Mouse (Mus musculus) MEL (cell line): ENCODE results near the gene Pxn. TPM values are rescaled to one million over a fixed set of nuclear protein-coding genes. Genes with fewer than 3 reads are reported as not detected.

Experiments
- DNase-seq: peaks from one replicate; pipeline ENCODE4 v3.0.0; 2011; ENCODE audit warnings: low read depth, low spot score
- H3K27ac ChIP-seq: 2 replicates; pipeline ENCODE4 v1.5.1; 2012; ENCODE audit warnings: low read depth, mild to moderate bottlenecking, control low read depth, low read length, moderate library complexity; ENCODE audit not compliant: control insufficient read depth
- H3K27me3 ChIP-seq, 2 experiments: fragments of 150-350 bp in 1 of 2; sonication (generic) in 1 of 2; 2 replicates each; pipeline ENCODE4 v1.6.1; 2012; ENCODE audit warnings: low read length in 2 of 2, mild to moderate bottlenecking in 2 of 2, improper control_type of control experiment in 1 of 2, moderate library complexity in 1 of 2; ENCODE audit not compliant: insufficient read depth in 2 of 2, control insufficient read depth in 1 of 2
- H3K36me3 ChIP-seq, 2 experiments: 2 replicates each; pipeline ENCODE4 v1.6.1; 2012 to 2014; ENCODE audit warnings: low read length in 2 of 2, improper control_type of control experiment in 1 of 2, inconsistent platforms in 1 of 2, mild to moderate bottlenecking in 1 of 2; ENCODE audit not compliant: insufficient read depth in 2 of 2, control insufficient read depth in 1 of 2
- H3K4me1 ChIP-seq, 2 experiments: fragments of 150-350 bp in 1 of 2; sonication (generic) in 1 of 2; 2 replicates each; pipeline ENCODE4 v1.6.1; 2012; ENCODE audit warnings: low read length in 2 of 2, improper control_type of control experiment in 1 of 2, mild to moderate bottlenecking in 1 of 2; ENCODE audit not compliant: insufficient read depth in 2 of 2, control insufficient read depth in 1 of 2
- H3K4me3 ChIP-seq, 2 experiments: fragments of 150-350 bp in 1 of 2; sonication (generic) in 1 of 2; 2 replicates each; pipeline ENCODE4 v1.5.1; 2012; ENCODE audit warnings: low read depth in 2 of 2, low read length in 2 of 2, mild to moderate bottlenecking in 2 of 2, moderate library complexity in 2 of 2, control low read depth in 1 of 2, improper control_type of control experiment in 1 of 2; ENCODE audit not compliant: control insufficient read depth in 1 of 2, insufficient read depth in 1 of 2
- H3K79me2 ChIP-seq: 2 replicates; pipeline ENCODE4 v1.6.1; 2012; ENCODE audit warnings: mild to moderate bottlenecking, low read length, moderate library complexity; ENCODE audit not compliant: control insufficient read depth, poor library complexity, insufficient read depth
- H3K9ac ChIP-seq: 2 replicates; pipeline ENCODE4 v1.6.1; 2012; ENCODE audit warnings: low read depth, mild to moderate bottlenecking, control low read depth, low read length, moderate library complexity; ENCODE audit not compliant: control insufficient read depth, poor library complexity, severe bottlenecking
- H3K9me3 ChIP-seq: fragments of 150-350 bp; sonication (generic); replicated peaks from 2 replicates; pipeline ENCODE4 v1.6.1; 2012; ENCODE audit warnings: mild to moderate bottlenecking, low read length, improper control_type of control experiment, moderate library complexity; ENCODE audit not compliant: insufficient read depth
- BHLHE40 ChIP-seq: IDR thresholded peaks from 2 replicates; pipeline ENCODE4 v1.6.1; 2012; ENCODE audit warnings: low read depth, mild to moderate bottlenecking, inconsistent platforms, low read length, improper control_type of control experiment, borderline replicate concordance
- CHD1 ChIP-seq: IDR thresholded peaks from 2 replicates; pipeline ENCODE4 v1.6.1; 2012; ENCODE audit warnings: low read depth, mild to moderate bottlenecking, inconsistent platforms, low read length, improper control_type of control experiment
- EP300 ChIP-seq, 2 experiments: IDR thresholded peaks; 2 replicates each; pipeline ENCODE4 v1.6.1; 2011; ENCODE audit warnings: improper control_type of control experiment in 2 of 2, low read length in 2 of 2, low read depth in 1 of 2, mild to moderate bottlenecking in 1 of 2
- ETS1 ChIP-seq: IDR thresholded peaks from 2 replicates; pipeline ENCODE4 v1.6.1; 2012; ENCODE audit warnings: low read depth, mild to moderate bottlenecking, inconsistent platforms, low read length, improper control_type of control experiment, moderate library complexity
- GABPA ChIP-seq: IDR thresholded peaks from 2 replicates; pipeline ENCODE4 v1.6.1; 2012; ENCODE audit warnings: low read depth, mild to moderate bottlenecking, inconsistent platforms, low read length, improper control_type of control experiment, moderate library complexity
- GATA1 ChIP-seq: IDR thresholded peaks from 2 replicates; pipeline ENCODE4 v1.6.1; 2011; ENCODE audit warnings: low read depth, low read length, improper control_type of control experiment
- KAT2A ChIP-seq: conservative IDR thresholded peaks from 2 replicates; pipeline ENCODE4 v1.6.1; 2012; ENCODE audit warnings: low read depth, low read length, improper control_type of control experiment, inconsistent platforms
- MAFK ChIP-seq: IDR thresholded peaks from 2 replicates; pipeline ENCODE4 v1.6.1; 2011; ENCODE audit warnings: low read depth, mild to moderate bottlenecking, low read length, improper control_type of control experiment, borderline replicate concordance
- MXI1 ChIP-seq: IDR thresholded peaks from 2 replicates; pipeline ENCODE4 v1.6.1; 2011; ENCODE audit warnings: mild to moderate bottlenecking, low read depth, low read length, improper control_type of control experiment
- MYB ChIP-seq: IDR thresholded peaks from 2 replicates; pipeline ENCODE4 v1.6.1; 2011; ENCODE audit warnings: mild to moderate bottlenecking, low read depth, low read length, improper control_type of control experiment
- NELFE ChIP-seq: IDR thresholded peaks from 2 replicates; pipeline ENCODE4 v1.6.1; 2011; ENCODE audit warnings: low read depth, low read length, improper control_type of control experiment
- NRF1 ChIP-seq: IDR thresholded peaks from 2 replicates; pipeline ENCODE4 v1.6.1; 2014; ENCODE audit warnings: low read depth, mild to moderate bottlenecking, inconsistent platforms, low read length, improper control_type of control experiment, moderate library complexity; ENCODE audit not compliant: poor library complexity, insufficient read depth, severe bottlenecking
- POLR2A ChIP-seq, 2 experiments: IDR thresholded peaks; 2 replicates each; pipeline ENCODE4 v1.6.1; 2011 to 2012; ENCODE audit warnings: low read length in 2 of 2, mild to moderate bottlenecking in 2 of 2, control low read depth in 1 of 2, improper control_type of control experiment in 1 of 2, low read depth in 1 of 2, moderate library complexity in 1 of 2; ENCODE audit not compliant: control insufficient read depth in 1 of 2, insufficient read depth in 1 of 2, poor library complexity in 1 of 2
- POLR2AphosphoS5 ChIP-seq: IDR thresholded peaks from 2 replicates; pipeline ENCODE4 v1.6.1; 2012; ENCODE audit warnings: low read depth, borderline replicate concordance, mild to moderate bottlenecking, inconsistent platforms, low read length, moderate library complexity, mixed read lengths
- RAD21 ChIP-seq: IDR thresholded peaks from 2 replicates; pipeline ENCODE4 v1.6.1; 2011; ENCODE audit warnings: mild to moderate bottlenecking, low read depth, low read length, improper control_type of control experiment
- RCOR1 ChIP-seq: IDR thresholded peaks from 2 replicates; pipeline ENCODE4 v1.6.1; 2012; ENCODE audit warnings: low read depth, mild to moderate bottlenecking, inconsistent platforms, low read length, improper control_type of control experiment
- SIN3A ChIP-seq: IDR thresholded peaks from 2 replicates; pipeline ENCODE4 v1.6.1; 2012; ENCODE audit warnings: low read length, improper control_type of control experiment, inconsistent platforms
- SMC3 ChIP-seq: IDR thresholded peaks from 2 replicates; pipeline ENCODE4 v1.6.1; 2011; ENCODE audit warnings: low read depth, low read length, improper control_type of control experiment
- UBTF ChIP-seq: IDR thresholded peaks from 2 replicates; pipeline ENCODE4 v1.6.1; 2012; ENCODE audit warnings: low read depth, mild to moderate bottlenecking, inconsistent platforms, low read length, improper control_type of control experiment, moderate library complexity, borderline replicate concordance; ENCODE audit not compliant: insufficient read depth
- USF1 ChIP-seq: IDR thresholded peaks from 2 replicates; pipeline ENCODE4 v1.6.1; 2014; ENCODE audit warnings: low read depth, mild to moderate bottlenecking, inconsistent platforms, low read length, improper control_type of control experiment, moderate library complexity
- USF2 ChIP-seq, 2 experiments: IDR thresholded peaks; 2 replicates each; pipeline ENCODE4 v1.6.1; 2011 to 2012; ENCODE audit warnings: improper control_type of control experiment in 2 of 2, low read length in 2 of 2, borderline replicate concordance in 1 of 2, inconsistent platforms in 1 of 2, low read depth in 1 of 2, mild to moderate bottlenecking in 1 of 2; ENCODE audit not compliant: insufficient read depth in 1 of 2
- ZKSCAN1 ChIP-seq: IDR thresholded peaks from 2 replicates; pipeline ENCODE4 v1.6.1; 2012; ENCODE audit warnings: low read depth, mild to moderate bottlenecking, inconsistent platforms, low read length, improper control_type of control experiment, moderate library complexity
- ZNF384 ChIP-seq: IDR thresholded peaks from 2 replicates; pipeline ENCODE4 v1.6.1; 2012; ENCODE audit warnings: low read depth, mild to moderate bottlenecking, inconsistent platforms, low read length, improper control_type of control experiment
- polyA plus RNA-seq, 2 experiments: library from polyadenylated mRNA; stranded (reverse) in 1 of 2; unstranded in 1 of 2; fragments of >175 nt in 1 of 2; fragments of >200 nt in 1 of 2; gene quantifications; 2 replicates each; pipeline versions ENCODE4 v1.2.1 to v1.2.4; 2012; ENCODE audit warnings: low replicate concordance in 2 of 2, low read depth in 1 of 2; ENCODE audit not compliant: insufficient read length in 2 of 2, insufficient read depth in 1 of 2, missing spikeins in 1 of 2
- total RNA-seq: library from RNA; depleted of rRNA; stranded (reverse); fragments of 300-350 nt; gene quantifications from 2 replicates; pipeline ENCODE4 v1.2.3, GENCODE M21; 2012

The Pxn gene
- total and polyA plus RNA-seq, 3 experiments, result 15.2 to 167 (median 29.2) TPM

DNA sequence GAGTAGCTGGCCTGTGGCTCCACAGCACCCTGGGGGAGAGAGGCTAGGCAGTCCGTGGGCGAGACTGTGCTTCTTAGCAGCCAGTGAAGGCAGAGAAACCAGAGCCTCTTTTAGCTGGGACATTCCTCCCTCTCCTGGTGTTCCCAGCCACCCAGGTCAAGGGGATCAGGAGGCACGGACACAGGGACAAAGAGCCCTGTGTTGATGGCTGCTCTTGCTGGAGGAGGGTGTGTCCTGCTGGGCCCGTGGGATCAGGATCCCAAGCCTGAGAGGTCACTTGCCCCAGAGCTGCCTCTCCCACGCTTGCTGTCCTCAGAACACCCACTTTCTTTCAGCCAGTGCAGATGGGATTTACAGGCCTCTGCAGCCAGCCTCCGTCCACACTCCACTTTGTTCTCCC, 40.5 kb downstream of the Pxn start:
- DNase-seq, result no peak
- Histone ChIP-seq H3K4me1 (peaks cover 0 to 6% of the 10 kb centered on the region in 2 experiments; a peak in 3 of 4 replicates), H3K27ac (no peak overlapping the region), H3K36me3 (no peaks in the 10 kb centered on the region; a peak in 2 of 4 replicates), H3K9ac (no peak overlapping the region), H3K4me3 (no peak overlapping the region), H3K9me3 (no peaks in the 10 kb centered on the region), H3K27me3 (no peaks in the 10 kb centered on the region), H3K79me2 (peaks cover 2% of the 10 kb centered on the region; the same call in 1 of the 2 replicates)
- TF ChIP-seq POLR2AphosphoS5, result no peak

DNA sequence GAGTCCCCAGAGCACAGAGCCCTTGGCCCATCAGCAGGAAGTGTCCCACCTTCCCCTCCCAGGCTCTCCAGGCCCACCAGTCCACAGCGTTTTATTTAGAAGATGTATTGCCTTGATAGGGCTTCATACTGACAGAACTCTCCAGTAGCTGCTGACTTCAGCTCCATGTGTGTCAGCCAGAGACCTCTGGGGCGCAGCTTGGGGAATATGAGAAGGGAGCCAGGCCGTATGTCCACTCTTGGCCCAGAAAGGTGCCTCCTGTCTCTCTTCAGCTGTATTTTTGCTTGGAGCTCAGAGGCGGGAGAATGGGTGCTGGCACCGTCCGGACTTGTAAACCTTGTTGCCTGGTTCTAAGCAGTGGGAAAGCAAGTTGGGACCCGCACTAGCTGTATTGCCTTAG, 40.9 kb downstream of the Pxn start:
- Histone ChIP-seq H3K27ac (no peak overlapping the region), H3K79me2 (peaks cover 2% of the 10 kb centered on the region; the same call in 1 of the 2 replicates), H3K27me3 (no peaks in the 10 kb centered on the region), H3K4me1 (peaks cover 0 to 6% of the 10 kb centered on the region in 2 experiments; a peak in 3 of 4 replicates), H3K4me3 (no peak overlapping the region), H3K36me3 (no peaks in the 10 kb centered on the region; a peak in 2 of 4 replicates), H3K9ac (no peak overlapping the region), H3K9me3 (no peaks in the 10 kb centered on the region)
- TF ChIP-seq USF1 (no peak), MAFK (no peak), GATA1 (no peak), ETS1 (no peak), MYB (no peak), UBTF (no peak), CHD1 (no peak), USF2 (IDR thresholded peaks at IDR 0.05; ENCODE audit: borderline replicate concordance in 1 of 2, insufficient read depth in 1 of 2, low read depth in 1 of 2, low read length in 2 of 2) (no peak), GABPA (no peak), ZNF384 (no peak), SIN3A (no peak)
- no peak for DNase-seq

DNA sequence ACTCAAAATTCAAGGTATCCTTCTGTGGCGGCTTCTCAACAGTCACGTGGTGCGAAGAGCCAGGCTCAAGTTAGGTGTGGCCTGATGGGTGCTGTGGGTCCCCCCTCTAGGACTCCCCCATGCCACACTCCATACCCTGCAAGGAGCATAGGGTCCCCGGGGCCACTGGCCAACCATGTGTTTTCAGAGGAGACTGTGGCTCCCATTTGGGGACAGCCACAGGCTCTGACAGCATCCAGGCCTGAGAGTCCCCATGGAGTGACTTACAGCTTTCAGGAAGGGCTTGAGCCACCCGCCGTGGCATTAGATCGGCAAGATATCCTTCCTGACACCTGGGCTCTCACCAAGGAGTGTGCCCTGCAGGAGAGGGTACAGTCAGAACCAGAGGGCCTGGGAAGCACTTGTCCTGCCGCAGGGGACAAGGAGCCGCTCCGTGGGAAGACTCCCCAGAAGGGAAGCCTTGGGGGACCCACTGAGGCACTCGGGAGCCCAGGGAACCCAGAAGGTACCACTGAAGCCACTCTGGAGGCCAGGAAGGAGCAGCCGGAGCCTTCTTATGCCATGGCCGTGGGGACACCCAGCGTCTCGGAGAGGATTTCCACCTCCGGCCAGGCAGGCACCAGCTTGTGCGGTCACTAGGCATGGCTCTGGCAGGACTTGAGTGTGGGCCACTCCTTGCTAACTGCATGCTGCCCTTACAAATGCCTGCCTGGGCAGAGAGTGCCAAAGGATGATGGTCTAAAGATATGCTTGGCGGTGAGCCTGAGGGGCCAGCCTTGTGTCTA, 42.2 kb downstream of the Pxn start:
- H3K79me2 ChIP-seq, result peaks cover 2% of the 10 kb centered on the region; the same call in 1 of the 2 replicates
- no peak overlapping the region for H3K4me3 ChIP-seq
- no peaks in the 10 kb centered on the region for H3K9me3 ChIP-seq
- no peak for DNase-seq
- peaks cover 0 to 3% of the 10 kb centered on the region in 2 experiments; a peak in 2 of 4 replicates for H3K4me1 ChIP-seq
- no peak overlapping the region for H3K27ac ChIP-seq
- no peaks in the 10 kb centered on the region for H3K27me3 ChIP-seq
- no peak overlapping the region for H3K9ac ChIP-seq
- H3K36me3 ChIP-seq, result no peaks in the 10 kb centered on the region; a peak in 1 of 4 replicates
- TF ChIP-seq MAFK (no peak), ZKSCAN1 (no peak), POLR2AphosphoS5 (no peak), GATA1 (no peak), EP300 (IDR thresholded peaks at IDR 0.05; ENCODE audit: low read depth in 1 of 2, low read length in 2 of 2) (no peak), RCOR1 (no peak), MXI1 (no peak), ZNF384 (no peak), NRF1 (no peak), POLR2A (IDR thresholded peaks at IDR 0.05; ENCODE audit: control insufficient read depth in 1 of 2, insufficient read depth in 1 of 2, low read depth in 1 of 2, low read length in 2 of 2, poor library complexity in 1 of 2) (no peak), KAT2A (no peak), BHLHE40 (no peak), NELFE (no peak), RAD21 (no peak), SMC3 (no peak)
